In genomic region chr10:66548073-66548472, GRCm38 (mm10) we compare ENCODE assay signal across 16 mouse cellular contexts.
DNase-seq lines count a peak whose midpoint lies in the region; ATAC-seq and TF ChIP-seq lines count a peak whose summit lies in the region.
"Had no signal": no experiment of that assay in that cellular context is flagged by ENCODE, and none has a peak within 500 bp of the region (broad histone marks: within the 10 kb centered on the region; RNA-seq: fewer than 3 reads in every experiment).

No protein-coding gene starts in this region.

- DNase-seq in embryo, embryonic 10 days (ENCODE audit: low spot score) = peak; percentile 6
- DNase-seq in embryo, embryonic 9.5 days (ENCODE audit: extremely low spot score) = no peak
- peak; percentile 24 for DNase-seq in midbrain, embryonic 14.5 days
- no peak for DNase-seq in kidney, postnatal 0 days (ENCODE audit: low spot score)
- no peak for DNase-seq in cerebellum, adult 11-12 months
- no peak for DNase-seq in gastrocnemius, adult 18-20 months (ENCODE audit: low spot score)
- DNase-seq: B cell, adult 2 months; cerebellum, adult 18-20 months; gastrocnemius, postnatal 10 days; thymus, adult 18-20 months had no signal

- no peak overlapping the region for H3K4me2 ChIP-seq in midbrain, embryonic 14.5 days (ENCODE audit: low read length)
- no peak overlapping the region for H3K4me2 ChIP-seq in midbrain, embryonic 15.5 days
- no peak overlapping the region for H3K4me2 ChIP-seq in kidney, postnatal 0 days (ENCODE audit: low read length)
- H3K4me2 ChIP-seq: liver, embryonic 11.5 days; lung, embryonic 15.5 days had no signal

- no peaks in the 10 kb centered on the region for H3K4me1 ChIP-seq in midbrain, embryonic 14.5 days (ENCODE audit: control insufficient read depth, insufficient read depth, low read length)
- H3K4me1 ChIP-seq in midbrain, embryonic 15.5 days = no peaks in the 10 kb centered on the region
- H3K4me1 ChIP-seq in kidney, postnatal 0 days (replicated peaks; ENCODE audit: insufficient read depth, low read length) = no peaks in the 10 kb centered on the region
- H3K4me1 ChIP-seq: lung, embryonic 15.5 days; megakaryocyte, embryonic 14.5 days had no signal

- no peak overlapping the region for H3K27ac ChIP-seq in midbrain, embryonic 14.5 days (replicated peaks; ENCODE audit: low read depth, low read length)
- H3K27ac ChIP-seq in midbrain, embryonic 15.5 days = no peak overlapping the region
- H3K27ac ChIP-seq in kidney, postnatal 0 days = no peak overlapping the region
- H3K27ac ChIP-seq: lung, embryonic 15.5 days had no signal

- H3K4me3 ChIP-seq in midbrain, embryonic 14.5 days (replicated peaks; ENCODE audit: low read depth, low read length) = no peak overlapping the region
- no peak overlapping the region for H3K4me3 ChIP-seq in midbrain, embryonic 15.5 days
- no peak overlapping the region for H3K4me3 ChIP-seq in kidney, postnatal 0 days (replicated peaks; ENCODE audit: low read depth, low read length)
- H3K4me3 ChIP-seq: lung, embryonic 15.5 days; megakaryocyte, embryonic 14.5 days had no signal

- ATAC-seq in midbrain, embryonic 14.5 days (ENCODE audit: low FRiP score, low TSS enrichment) = no peak
- no peak for ATAC-seq in midbrain, embryonic 15.5 days (replicated peaks)
- peak; percentile 83 for ATAC-seq in kidney, postnatal 0 days (replicated peaks; ENCODE audit: low FRiP score, low read depth)
- ATAC-seq in cerebellum, adult (ENCODE audit: insufficient number of reproducible peaks, low FRiP score, low TSS enrichment) = no peak
- ATAC-seq: inflammation-experienced regulatory T-cells, adult 6 months had no signal

- no peak overlapping the region for H3K9ac ChIP-seq in midbrain, embryonic 14.5 days (replicated peaks; ENCODE audit: low read length)
- no peak overlapping the region for H3K9ac ChIP-seq in midbrain, embryonic 15.5 days
- H3K9ac ChIP-seq in kidney, postnatal 0 days (ENCODE audit: low read depth, low read length) = no peak overlapping the region
- H3K9ac ChIP-seq: lung, embryonic 15.5 days had no signal

- no peaks in the 10 kb centered on the region for H3K36me3 ChIP-seq in midbrain, embryonic 14.5 days (ENCODE audit: control insufficient read depth, insufficient read depth, low read length)
- H3K36me3 ChIP-seq in midbrain, embryonic 15.5 days (replicated peaks) = no peaks in the 10 kb centered on the region
- H3K36me3 ChIP-seq in kidney, postnatal 0 days (ENCODE audit: insufficient read depth, low read length) = no peaks in the 10 kb centered on the region
- H3K36me3 ChIP-seq: lung, embryonic 15.5 days had no signal

- WGBS in midbrain, embryonic 14.5 days = 57% methylated on average over 4 of the region's 4 CpGs
- 49% methylated on average over 4 of the region's 4 CpGs for WGBS in midbrain, embryonic 15.5 days
- 18% methylated on average over 4 of the region's 4 CpGs for WGBS in kidney, postnatal 0 days

- no peaks in the 10 kb centered on the region for H3K9me3 ChIP-seq in midbrain, embryonic 14.5 days (ENCODE audit: control insufficient read depth, low read length)
- no peaks in the 10 kb centered on the region for H3K9me3 ChIP-seq in midbrain, embryonic 15.5 days
- no peaks in the 10 kb centered on the region for H3K9me3 ChIP-seq in kidney, postnatal 0 days (replicated peaks; ENCODE audit: low read length)
- H3K9me3 ChIP-seq: lung, embryonic 15.5 days had no signal

- H3K27me3 ChIP-seq in midbrain, embryonic 14.5 days (ENCODE audit: control insufficient read depth, insufficient read depth, low read length) = 0 out of 2 replicates have a peak, but pooled peaks cover 4% of the 10 kb centered on the region
- H3K27me3 ChIP-seq in midbrain, embryonic 15.5 days (replicated peaks) = no peaks in the 10 kb centered on the region; the same call in 1 of the 2 replicates
- H3K27me3 ChIP-seq in kidney, postnatal 0 days (ENCODE audit: insufficient read depth, low read length) = no peaks in the 10 kb centered on the region
- H3K27me3 ChIP-seq: lung, embryonic 15.5 days; megakaryocyte, embryonic 14.5 days had no signal

- TF ChIP-seq CTCF in kidney, postnatal 0 days (IDR thresholded peaks at IDR 0.05; ENCODE audit: low read depth) = no peak

Comparison
In these comparisons a context has a peak if more than half of its experiments do, and no peak if none do; other contexts are left out.
1. DNase-seq: peak in embryo, embryonic 10 days (single experiment) and midbrain, embryonic 14.5 days (single experiment); none in embryo, embryonic 9.5 days (single experiment), kidney, postnatal 0 days (single experiment), cerebellum, adult 11-12 months (single experiment) and gastrocnemius, adult 18-20 months (single experiment).